ENCODE assay signal across 10 mouse cellular contexts in the genomic region with DNA sequence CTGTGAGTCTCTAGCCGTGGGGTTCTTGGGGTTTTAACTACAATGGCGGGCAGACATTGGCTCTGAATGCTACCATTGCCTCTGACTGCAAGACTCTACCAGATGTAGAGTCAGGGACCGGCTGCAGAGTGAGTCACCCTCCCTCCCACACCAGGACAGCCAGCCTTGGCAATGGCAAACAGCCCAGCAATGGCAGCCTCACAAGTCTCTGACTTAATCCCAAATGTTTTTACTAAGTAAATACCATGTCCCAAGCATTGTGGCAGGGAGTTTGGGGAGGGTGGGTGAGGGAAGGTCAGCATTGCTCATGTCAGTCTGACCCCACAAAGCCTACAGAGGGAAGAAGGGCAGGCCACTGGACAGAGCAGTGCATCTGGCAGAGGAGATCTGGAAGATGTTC. TPM values are rescaled to one million over a fixed set of nuclear protein-coding genes. Genes with fewer than 3 reads are reported as not detected.
A peak's percentile ranks its signal among the peaks of the same experiment; 100 is the strongest.
DNase-seq lines count a peak whose midpoint lies in the region; ATAC-seq and TF ChIP-seq lines count a peak whose summit lies in the region.
"Had no signal": no experiment of that assay in that cellular context is flagged by ENCODE, and none has a peak within 500 bp of the region (broad histone marks: within the 10 kb centered on the region; RNA-seq: fewer than 3 reads in every experiment).

No protein-coding gene starts in this region.

- WGBS in lung, embryonic 16.5 days: 61% methylated on average over 3 of the region's 3 CpGs
- WGBS in hindbrain, embryonic 11.5 days: 90% methylated on average over 3 of the region's 3 CpGs
- WGBS in cerebellum, adult 2 months: 31% methylated on average over 3 of the region's 3 CpGs

- no peak overlapping the region for H3K27ac ChIP-seq in lung, embryonic 16.5 days (ENCODE audit: low read length)
- H3K27ac ChIP-seq in hindbrain, embryonic 11.5 days (ENCODE audit: low read depth, low read length): no peak overlapping the region
- no peak overlapping the region for H3K27ac ChIP-seq in cerebellum, adult 2 months (ENCODE audit: insufficient read depth, low read length)
- H3K27ac ChIP-seq: kidney, embryonic 15.5 days had no signal

- H3K27me3 ChIP-seq in lung, embryonic 16.5 days (ENCODE audit: control insufficient read depth, insufficient read depth, low read depth, low read length): no peaks in the 10 kb centered on the region
- H3K27me3 ChIP-seq in hindbrain, embryonic 11.5 days (ENCODE audit: control insufficient read depth, insufficient read depth, low read length): no peaks in the 10 kb centered on the region
- no peaks in the 10 kb centered on the region for H3K27me3 ChIP-seq in cerebellum, adult 2 months (ENCODE audit: control insufficient read depth, insufficient read depth, low read length)
- H3K27me3 ChIP-seq: kidney, embryonic 15.5 days had no signal

- 0 out of 2 replicates have a peak, but pooled peaks have one; percentile 41 for ATAC-seq in lung, embryonic 16.5 days (ENCODE audit: low read depth)
- ATAC-seq in hindbrain, embryonic 11.5 days (ENCODE audit: low FRiP score): no peak
- ATAC-seq in erythroid progenitor cell, adult 5-6 weeks (replicated peaks; ENCODE audit: low FRiP score, poor library complexity, severe bottlenecking): no peak

- H3K4me1 ChIP-seq in lung, embryonic 16.5 days (replicated peaks; ENCODE audit: control insufficient read depth, insufficient read depth, low read length): no peaks in the 10 kb centered on the region; the same call in 1 of the 2 replicates
- H3K4me1 ChIP-seq in hindbrain, embryonic 11.5 days (replicated peaks; ENCODE audit: control insufficient read depth, insufficient read depth, low read length): no peaks in the 10 kb centered on the region
- no peaks in the 10 kb centered on the region; the same call in none of the 2 replicates for H3K4me1 ChIP-seq in cerebellum, adult 2 months (ENCODE audit: control insufficient read depth, insufficient read depth, low read length)

- no peak overlapping the region for H3K4me3 ChIP-seq in lung, embryonic 16.5 days (ENCODE audit: low read length)
- H3K4me3 ChIP-seq in hindbrain, embryonic 11.5 days (ENCODE audit: low read depth, low read length): no peak overlapping the region
- no peak overlapping the region for H3K4me3 ChIP-seq in cerebellum, adult 2 months (replicated peaks; ENCODE audit: insufficient read depth, low read depth, low read length)
- H3K4me3 ChIP-seq: kidney, embryonic 15.5 days had no signal

- peak; percentile 23 to 24 for DNase-seq in left cerebral cortex, adult 18-20 months (ENCODE audit: low spot score in 2 of 2)
- no peak for DNase-seq in left cerebral cortex, adult 8-10 months (ENCODE audit: low spot score in 2 of 2)
- peak; percentile 89 for DNase-seq in NIH3T3 (ENCODE audit: low read depth)
- peak; percentile 70 for DNase-seq in fat pad, adult 2 months (ENCODE audit: extremely low read depth, low read depth, low spot score)
- no peak for DNase-seq in hindbrain, embryonic 11.5 days (ENCODE audit: low spot score)
- DNase-seq in cerebellum, adult 2 months: no peak
- DNase-seq: thymus, postnatal 4 days had no signal

- no peaks in the 10 kb centered on the region for H3K9me3 ChIP-seq in lung, embryonic 16.5 days (ENCODE audit: control insufficient read depth, low read length)
- no peaks in the 10 kb centered on the region for H3K9me3 ChIP-seq in hindbrain, embryonic 11.5 days (ENCODE audit: control insufficient read depth, low read length)
- H3K9me3 ChIP-seq: kidney, embryonic 15.5 days had no signal

- H3K36me3 ChIP-seq in lung, embryonic 16.5 days (ENCODE audit: control insufficient read depth, insufficient read depth, low read length): peaks cover 8% of the 10 kb centered on the region
- no peaks in the 10 kb centered on the region for H3K36me3 ChIP-seq in hindbrain, embryonic 11.5 days (ENCODE audit: control insufficient read depth, insufficient read depth, low read length)

- TF ChIP-seq CTCF in cerebellum, adult 2 months (IDR thresholded peaks at IDR 0.05; ENCODE audit: borderline replicate concordance, insufficient read depth, low read depth, low read length): no peak

- H3K9ac ChIP-seq in lung, embryonic 16.5 days (ENCODE audit: low read length): no peak overlapping the region
- no peak overlapping the region for H3K9ac ChIP-seq in hindbrain, embryonic 11.5 days (ENCODE audit: low read depth, low read length)
- H3K9ac ChIP-seq: kidney, embryonic 15.5 days had no signal

- no peak for TF ChIP-seq POLR2A in cerebellum, adult 2 months (IDR thresholded peaks at IDR 0.05; ENCODE audit: borderline replicate concordance, insufficient read depth, low read length)

- no peak overlapping the region for H3K4me2 ChIP-seq in lung, embryonic 16.5 days (ENCODE audit: low read depth, low read length)
- no peak overlapping the region for H3K4me2 ChIP-seq in hindbrain, embryonic 11.5 days (replicated peaks; ENCODE audit: low read depth, low read length)
- H3K4me2 ChIP-seq: kidney, embryonic 15.5 days had no signal

RNA-seq across cellular contexts. Expression of gene Uvrag, which starts 55.7 kb away (rescaled TPM):
- total RNA-seq in left cerebral cortex, adult 18-20 months (2021): 10 to 100 TPM; 51.7 to 56.8 TPM
- 10 to 100 TPM; 53.5 to 64.9 (median 54.4) TPM for total RNA-seq in left cerebral cortex, adult 8-10 months (2022)
- polyA plus RNA-seq in lung, embryonic 16.5 days (2015; fragmentation: Nextera tagmentation; extraction: Ambion mirVana): 22.4 and 24.1 TPM in 2 replicates
- polyA plus RNA-seq in hindbrain, embryonic 11.5 days (2014; fragmentation: Nextera tagmentation; extraction: Ambion mirVana): 11.7 and 13.1 TPM in 2 replicates
- 19.2 TPM in 2 replicates for polyA plus RNA-seq in cerebellum, adult 2 months (2012; rRNA removed)
- total RNA-seq in erythroid progenitor cell, adult 5-6 weeks (2015; ENCODE audit: low replicate concordance): 10.5 and 32.4 TPM in 2 replicates
- total RNA-seq in erythroid progenitor cell, adult 5-6 weeks (2017; ENCODE audit: low replicate concordance): 9.6 and 15.6 TPM in 2 replicates

Comparison
In these comparisons a context has a peak if more than half of its experiments do, and no peak if none do; other contexts are left out.
1. DNase-seq: peak in left cerebral cortex, adult 18-20 months (2 of 2), NIH3T3 (single experiment) and fat pad, adult 2 months (single experiment); none in left cerebral cortex, adult 8-10 months (0 of 2), hindbrain, embryonic 11.5 days (single experiment) and cerebellum, adult 2 months (0 of 2).